Mouse (Mus musculus): ENCODE measurements around the gene Clic1.

DNA sequence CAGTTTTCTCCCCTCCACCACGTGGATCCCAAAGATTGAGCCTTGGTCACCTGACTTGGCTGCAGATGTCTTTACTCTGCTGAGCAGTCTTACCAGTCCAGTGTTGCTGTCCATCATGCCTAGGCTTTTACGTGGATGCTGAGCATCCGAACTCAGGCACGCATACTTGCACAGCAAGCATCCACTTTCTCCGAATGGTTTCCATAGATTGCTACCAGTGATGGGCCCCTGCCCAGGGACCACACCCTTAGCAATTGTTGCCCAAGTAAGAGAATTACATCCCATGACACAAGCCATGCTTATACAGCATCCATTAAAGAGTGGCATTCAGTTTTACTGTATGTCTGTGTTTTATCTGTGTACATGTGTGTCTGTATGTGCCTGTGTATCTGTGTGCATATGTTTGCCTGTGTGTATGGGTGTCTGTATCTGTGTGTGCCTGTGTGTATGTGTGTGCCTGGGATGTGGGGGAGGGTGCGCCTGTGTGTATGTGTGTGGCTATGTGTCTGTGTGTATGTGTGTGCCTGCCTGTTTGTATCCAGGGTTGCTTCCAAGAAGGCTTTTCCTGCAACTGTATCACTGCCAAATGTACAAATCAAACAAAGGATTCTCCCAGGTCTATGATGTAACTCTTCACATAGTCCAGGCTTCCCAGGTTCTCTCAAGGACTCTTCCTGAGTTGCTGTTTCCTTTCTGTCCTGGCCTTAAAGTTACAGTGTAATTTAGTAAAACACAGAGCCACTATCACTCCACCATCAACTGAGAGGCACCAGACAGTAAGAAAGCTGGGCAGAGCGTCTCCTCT is 6.1 kb downstream of the Clic1 start:
- no peak for TF ChIP-seq CTCF (IDR thresholded peaks at IDR 0.05; ENCODE audit: low read depth)
- no peak for TF ChIP-seq EP300 (IDR thresholded peaks at IDR 0.05; ENCODE audit: low read depth)

All from liver, postnatal 0 days (tissue).